Comparison of ENCODE assay signal across 8 mouse cellular contexts in the genomic region with DNA sequence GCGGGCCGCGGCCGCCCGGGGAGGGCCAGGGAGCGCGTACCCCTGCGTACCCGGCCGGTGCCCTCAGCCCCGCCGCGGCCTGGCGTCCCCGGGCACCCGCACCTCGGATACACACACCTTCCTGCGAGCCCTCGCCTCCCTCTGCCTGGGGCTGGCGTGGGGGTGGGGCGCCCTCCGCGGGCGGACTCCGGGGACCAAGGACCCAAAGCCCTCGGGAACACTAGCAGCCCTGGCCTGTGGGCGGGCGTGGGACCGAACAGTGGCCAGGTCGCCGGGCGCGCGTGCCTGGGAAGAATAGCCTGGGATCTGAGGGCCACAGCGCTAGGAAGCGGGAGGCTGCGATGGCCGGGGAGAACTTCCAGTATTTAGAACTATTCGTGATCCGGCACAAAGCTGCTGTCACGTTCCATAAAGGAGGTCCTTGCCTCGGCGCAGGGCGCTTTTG. TPM values are rescaled to one million over a fixed set of nuclear protein-coding genes. Genes with fewer than 3 reads are reported as not detected.
A peak's percentile ranks its signal among the peaks of the same experiment; 100 is the strongest.
DNase-seq lines count a peak whose midpoint lies in the region; ATAC-seq and TF ChIP-seq lines count a peak whose summit lies in the region.

No protein-coding gene starts in this region.

- H3K4me1 ChIP-seq in intestine, embryonic 16.5 days (ENCODE audit: control insufficient read depth, insufficient read depth, low read length) = peaks cover 22% of the 10 kb centered on the region
- H3K4me1 ChIP-seq in liver, embryonic 13.5 days (replicated peaks) = peaks cover 61% of the 10 kb centered on the region
- H3K4me1 ChIP-seq in stomach, embryonic 16.5 days (ENCODE audit: control insufficient read depth, insufficient read depth, low read length) = peaks cover 25% of the 10 kb centered on the region

- H3K9ac ChIP-seq in intestine, embryonic 16.5 days (ENCODE audit: low read depth, low read length) = peak overlapping the region; percentile 95
- peak overlapping the region; percentile 93 for H3K9ac ChIP-seq in liver, embryonic 13.5 days
- H3K9ac ChIP-seq in stomach, embryonic 16.5 days (ENCODE audit: low read length) = peak overlapping the region; percentile 97

- peak overlapping the region; percentile 89 for H3K4me2 ChIP-seq in intestine, embryonic 16.5 days (ENCODE audit: low read depth, low read length)
- H3K4me2 ChIP-seq in liver, embryonic 13.5 days = peak overlapping the region; percentile 86
- peak overlapping the region; percentile 70 for H3K4me2 ChIP-seq in stomach, embryonic 16.5 days (ENCODE audit: low read depth, low read length)

- intact Hi-C loops in left cerebral cortex, adult 2 months (cut with DNase I) = loop anchor here (5.0 to 10.0 kb wide), 3 partner anchors 141 to 289 kb away; partner anchors contain the start of gene 1500015O10Rik

- H3K27ac ChIP-seq in left cerebral cortex, adult 2 months = peak overlapping the region; percentile 92
- H3K27ac ChIP-seq in intestine, embryonic 16.5 days (ENCODE audit: low read length) = peak overlapping the region; percentile 95
- H3K27ac ChIP-seq in liver, embryonic 13.5 days = peak overlapping the region; percentile 83
- H3K27ac ChIP-seq in stomach, embryonic 16.5 days (ENCODE audit: low read length) = peak overlapping the region; percentile 92

- no peaks in the 10 kb centered on the region for H3K36me3 ChIP-seq in intestine, embryonic 16.5 days (ENCODE audit: control insufficient read depth, insufficient read depth, low read length)
- 0 out of 2 replicates have a peak, but pooled peaks cover 3% of the 10 kb centered on the region for H3K36me3 ChIP-seq in liver, embryonic 13.5 days
- H3K36me3 ChIP-seq in stomach, embryonic 16.5 days (ENCODE audit: control insufficient read depth, insufficient read depth, low read length) = no peaks in the 10 kb centered on the region

- no peak for TF ChIP-seq CTCF in left cerebral cortex, adult 2 months (IDR thresholded peaks at IDR 0.05)

- no peaks in the 10 kb centered on the region for H3K27me3 ChIP-seq in intestine, embryonic 16.5 days (replicated peaks; ENCODE audit: control insufficient read depth, insufficient read depth, low read length)
- no peaks in the 10 kb centered on the region for H3K27me3 ChIP-seq in liver, embryonic 13.5 days
- no peaks in the 10 kb centered on the region for H3K27me3 ChIP-seq in stomach, embryonic 16.5 days (ENCODE audit: control insufficient read depth, insufficient read depth, low read length)

- no peaks in the 10 kb centered on the region for H3K9me3 ChIP-seq in intestine, embryonic 16.5 days (ENCODE audit: control insufficient read depth, low read length)
- H3K9me3 ChIP-seq in liver, embryonic 13.5 days (replicated peaks) = no peaks in the 10 kb centered on the region
- no peaks in the 10 kb centered on the region for H3K9me3 ChIP-seq in stomach, embryonic 16.5 days (replicated peaks; ENCODE audit: control insufficient read depth, low read length)

- peak; percentile 8 for ATAC-seq in granulocyte monocyte progenitor cell, adult 5-6 weeks (replicated peaks; ENCODE audit: poor library complexity, severe bottlenecking)
- peak; percentile 66 for ATAC-seq in intestine, embryonic 16.5 days
- ATAC-seq in liver, embryonic 13.5 days (ENCODE audit: low read depth) = peak; percentile 74
- ATAC-seq in stomach, embryonic 16.5 days (ENCODE audit: insufficient read depth, low FRiP score) = peak; percentile 63

- peak overlapping the region; percentile 95 for H3K4me3 ChIP-seq in left cerebral cortex, adult 2 months
- H3K4me3 ChIP-seq in intestine, embryonic 16.5 days (ENCODE audit: low read length) = peak overlapping the region; percentile 92
- peak overlapping the region; percentile 92 for H3K4me3 ChIP-seq in liver, embryonic 13.5 days (replicated peaks)
- H3K4me3 ChIP-seq in stomach, embryonic 16.5 days (replicated peaks; ENCODE audit: low read length) = peak overlapping the region; percentile 93

- DNase-seq in left cerebral cortex, adult 2 months (ENCODE audit: extremely low spot score in 1 of 2, low spot score in 2 of 2) = peak; percentile 45 to 50
- DNase-seq in left cerebral cortex, adult 8-10 months (ENCODE audit: low spot score in 2 of 2) = no peak
- DNase-seq in cerebellum, postnatal 4 days (ENCODE audit: low spot score in 2 of 2) = peak; percentile 28 to 58
- peak; percentile 59 for DNase-seq in liver, embryonic 13.5 days
- peak; percentile 60 for DNase-seq in naive thymus-derived CD4-positive, alpha-beta T cell, adult 2 months (ENCODE audit: low read depth)

- WGBS in intestine, embryonic 16.5 days = under 1% methylated on average over 41 of the region's 44 CpGs
- WGBS in liver, embryonic 13.5 days (ENCODE audit: insufficient replicate concordance) = 0% methylated on average over 44 of the region's 44 CpGs
- WGBS in stomach, embryonic 16.5 days = 0% methylated on average over 35 of the region's 44 CpGs

RNA-seq across cellular contexts. Expression of gene Nck2, which starts 1.7 kb away (rescaled TPM):
- 10 to 100 TPM; 38.3 to 38.7 TPM for total RNA-seq in left cerebral cortex, adult 2 months (2021)
- total RNA-seq in left cerebral cortex, adult 8-10 months (2022) = 10 to 100 TPM; 30.7 to 38.3 (median 34.9) TPM
- total RNA-seq in granulocyte monocyte progenitor cell, adult 5-6 weeks (2014; fragmentation: Nextera tagmentation) = 14.8 and 23.3 TPM in 2 replicates
- total RNA-seq in granulocyte monocyte progenitor cell, adult 5-6 weeks (2017) = 11.9 and 13.1 TPM in 2 replicates
- polyA plus RNA-seq in intestine, embryonic 16.5 days (2015; fragmentation: Nextera tagmentation; extraction: Ambion mirVana) = 21.5 and 25.2 TPM in 2 replicates
- 10.5 and 12.6 TPM in 2 replicates for polyA plus RNA-seq in liver, embryonic 13.5 days (2015; fragmentation: Nextera tagmentation; extraction: Ambion mirVana)
- 34.1 and 36.3 TPM in 2 replicates for polyA plus RNA-seq in stomach, embryonic 16.5 days (2015; fragmentation: Nextera tagmentation; extraction: Ambion mirVana)

Comparison
In these comparisons a context has a peak if more than half of its experiments do, and no peak if none do; other contexts are left out.
1. DNase-seq: peak in left cerebral cortex, adult 2 months (2 of 2), cerebellum, postnatal 4 days (2 of 2), liver, embryonic 13.5 days (single experiment) and naive thymus-derived CD4-positive, alpha-beta T cell, adult 2 months (single experiment); none in left cerebral cortex, adult 8-10 months (0 of 2).
2. ATAC-seq: peak in every context shown above with its lines; median percentile 74 in liver, embryonic 13.5 days; 66 in intestine, embryonic 16.5 days; 63 in stomach, embryonic 16.5 days; 8 in granulocyte monocyte progenitor cell, adult 5-6 weeks.
3. Peak in every context shown above with its lines, with median percentiles within 50 percentile points of each other: H3K27ac ChIP-seq, H3K4me3 ChIP-seq, H3K4me2 ChIP-seq and H3K9ac ChIP-seq.